8 mouse cellular contexts compared by ENCODE assay signal in the genomic region with DNA sequence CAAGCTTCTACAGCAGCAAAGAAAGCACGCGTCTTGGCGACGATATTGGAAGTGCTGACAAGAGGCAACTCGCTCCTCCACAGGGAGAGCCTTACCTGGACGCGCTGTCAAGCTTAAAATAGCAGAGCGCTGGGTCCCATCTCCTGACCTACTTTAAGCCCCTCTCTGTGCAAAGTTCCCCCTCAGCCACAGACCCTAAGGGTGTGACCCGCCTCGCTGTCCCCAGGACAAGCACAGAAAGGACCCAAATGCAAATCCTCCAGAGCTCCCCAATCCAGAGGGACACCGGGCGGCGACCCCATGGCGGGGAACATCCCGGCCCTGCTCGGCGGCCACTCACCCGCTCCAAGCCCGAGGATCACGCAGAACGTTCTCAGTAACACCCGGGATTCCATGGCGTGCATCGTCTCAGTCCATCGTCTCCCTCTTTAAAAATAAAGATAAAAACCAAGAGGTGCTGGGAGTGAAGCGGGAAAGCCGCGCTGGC. TPM values are rescaled to one million over a fixed set of nuclear protein-coding genes. Genes with fewer than 3 reads are reported as not detected.
DNase-seq lines count a peak whose midpoint lies in the region; ATAC-seq and TF ChIP-seq lines count a peak whose summit lies in the region.

No protein-coding gene starts in this region.

- peak overlapping the region; percentile 66 for H3K4me2 ChIP-seq in intestine, postnatal 0 days (replicated peaks; ENCODE audit: low read depth)
- H3K4me2 ChIP-seq in stomach, embryonic 14.5 days (replicated peaks; ENCODE audit: low read depth, low read length) = peak overlapping the region; percentile 96

- H3K4me3 ChIP-seq in cerebellum, adult 2 months (replicated peaks; ENCODE audit: insufficient read depth, low read depth, low read length) = peak overlapping the region; percentile 76
- H3K4me3 ChIP-seq in intestine, postnatal 0 days (ENCODE audit: low read depth, low read length) = peak overlapping the region; percentile 41
- H3K4me3 ChIP-seq in stomach, embryonic 14.5 days (ENCODE audit: low read depth, low read length) = peak overlapping the region; percentile 48

- H3K36me3 ChIP-seq in intestine, postnatal 0 days (ENCODE audit: control insufficient read depth, insufficient read depth) = no peaks in the 10 kb centered on the region
- H3K36me3 ChIP-seq in stomach, embryonic 14.5 days (ENCODE audit: control insufficient read depth, insufficient read depth, low read length) = no peaks in the 10 kb centered on the region

- H3K4me1 ChIP-seq in cerebellum, adult 2 months (ENCODE audit: control insufficient read depth, insufficient read depth, low read length) = peaks cover 2% of the 10 kb centered on the region; the same call in 1 of the 2 replicates
- H3K4me1 ChIP-seq in intestine, postnatal 0 days (replicated peaks; ENCODE audit: control insufficient read depth, insufficient read depth, low read length) = no peaks in the 10 kb centered on the region
- no peaks in the 10 kb centered on the region for H3K4me1 ChIP-seq in stomach, embryonic 14.5 days (ENCODE audit: control insufficient read depth, insufficient read depth, low read length)

- H3K9ac ChIP-seq in intestine, postnatal 0 days (ENCODE audit: low read depth, low read length) = no peak overlapping the region
- peak overlapping the region; percentile 28; the same call in 1 of the 2 replicates for H3K9ac ChIP-seq in stomach, embryonic 14.5 days (replicated peaks; ENCODE audit: low read depth, low read length)

- H3K27me3 ChIP-seq in cerebellum, adult 2 months (ENCODE audit: control insufficient read depth, insufficient read depth, low read length) = no peaks in the 10 kb centered on the region
- H3K27me3 ChIP-seq in intestine, postnatal 0 days (replicated peaks; ENCODE audit: control insufficient read depth, insufficient read depth, low read length) = peaks cover 32% of the 10 kb centered on the region
- peaks cover 16% of the 10 kb centered on the region for H3K27me3 ChIP-seq in stomach, embryonic 14.5 days (ENCODE audit: control insufficient read depth, insufficient read depth, low read length)

- no peak for TF ChIP-seq CTCF in cerebellum, adult 2 months (IDR thresholded peaks at IDR 0.05; ENCODE audit: borderline replicate concordance, insufficient read depth, low read depth, low read length)
- no peak for TF ChIP-seq CTCF in intestine, postnatal 0 days (IDR thresholded peaks at IDR 0.05; ENCODE audit: low read depth)

- H3K27ac ChIP-seq in cerebellum, adult 2 months (ENCODE audit: insufficient read depth, low read length) = peak overlapping the region; percentile 81
- H3K27ac ChIP-seq in intestine, postnatal 0 days (ENCODE audit: low read depth, low read length) = no peak overlapping the region
- H3K27ac ChIP-seq in stomach, embryonic 14.5 days (ENCODE audit: low read length) = no peak overlapping the region

- peak in 1 of 2 experiments; percentile 60 for DNase-seq in cerebellum, adult 2 months
- no peak for DNase-seq in cerebellum, adult 18-20 months
- peak; percentile 31 for DNase-seq in retina, embryonic 14.5 days (ENCODE audit: low spot score)
- DNase-seq in retina, postnatal 1 day = no peak
- DNase-seq in layer of hippocampus, adult 18-20 months (ENCODE audit: low spot score in 2 of 2) = no peak
- DNase-seq in frontal cortex, postnatal 10 days (ENCODE audit: low spot score in 2 of 2) = no peak

- TF ChIP-seq POLR2A in cerebellum, adult 2 months (IDR thresholded peaks at IDR 0.05; ENCODE audit: borderline replicate concordance, insufficient read depth, low read length) = no peak

- H3K9me3 ChIP-seq in intestine, postnatal 0 days (ENCODE audit: control insufficient read depth) = no peaks in the 10 kb centered on the region
- no peaks in the 10 kb centered on the region for H3K9me3 ChIP-seq in stomach, embryonic 14.5 days (ENCODE audit: control insufficient read depth, low read depth, low read length)

- no peak for ATAC-seq in intestine, postnatal 0 days
- ATAC-seq in stomach, embryonic 14.5 days (ENCODE audit: insufficient number of reproducible peaks, insufficient read depth, low FRiP score, low read depth) = peak; percentile 14; the same call in 1 of the 2 replicates

- under 1% methylated on average over 28 of the region's 28 CpGs for WGBS in cerebellum, adult 2 months
- WGBS in intestine, postnatal 0 days = under 1% methylated on average over 28 of the region's 28 CpGs
- under 1% methylated on average over 28 of the region's 28 CpGs for WGBS in stomach, embryonic 14.5 days

RNA-seq across cellular contexts. Expression of a gene that starts 0.9 kb away (rescaled TPM):
- 141 and 163 TPM in 2 replicates for polyA plus RNA-seq in cerebellum, adult 2 months (2012; rRNA removed)
- 4.9 and 6.7 TPM in 2 replicates for polyA plus RNA-seq in intestine, postnatal 0 days (2015; fragmentation: Nextera tagmentation; extraction: Ambion mirVana)
- polyA plus RNA-seq in stomach, embryonic 14.5 days (2014; fragmentation: Nextera tagmentation; extraction: Ambion mirVana) = 21.6 and 24.1 TPM in 2 replicates
- total RNA-seq in layer of hippocampus, adult 18-20 months (2021) = 100 to 1,000 TPM; 710 to 754 TPM
